Mouse (Mus musculus) myocyte (in vitro differentiated cells): ENCODE data around the gene Creld1.

Experiments
- E2F4 ChIP-seq: IDR thresholded peaks from one replicate; pipeline ENCODE4 v1.6.1; 2011; ENCODE audit warnings: mild to moderate bottlenecking, control low read depth, moderate library complexity; ENCODE audit not compliant: insufficient read depth
- MAX ChIP-seq: IDR thresholded peaks from one replicate; pipeline ENCODE4 v1.6.1; 2011; ENCODE audit warnings: low read depth, mild to moderate bottlenecking, control low read depth
- MYOD1 ChIP-seq, 3 experiments: IDR thresholded peaks; one replicate each; pipeline ENCODE4 v1.6.1; 2011; ENCODE audit warnings: control low read depth in 2 of 3, low read depth in 2 of 3, mild to moderate bottlenecking in 2 of 3, moderate library complexity in 1 of 3; ENCODE audit not compliant: insufficient read length in 2 of 3, control insufficient read depth in 1 of 3
- MYOG ChIP-seq, 3 experiments: IDR thresholded peaks; one replicate each; pipeline ENCODE4 v1.6.1; 2011; ENCODE audit warnings: control low read depth in 2 of 3, low read depth in 2 of 3, mild to moderate bottlenecking in 2 of 3; ENCODE audit not compliant: insufficient read length in 2 of 3, control insufficient read depth in 1 of 3, insufficient read depth in 1 of 3
- POLR2A ChIP-seq: IDR thresholded peaks from one replicate; pipeline ENCODE4 v1.6.1; 2011; ENCODE audit warnings: low read depth, mild to moderate bottlenecking, control low read depth, moderate library complexity; ENCODE audit not compliant: insufficient read length
- TCF12 ChIP-seq: IDR thresholded peaks from one replicate; pipeline ENCODE4 v1.6.1; 2011; ENCODE audit warnings: mild to moderate bottlenecking, control low read depth; ENCODE audit not compliant: poor library complexity, insufficient read depth, severe bottlenecking
- TCF3 ChIP-seq: IDR thresholded peaks from one replicate; pipeline ENCODE4 v1.6.1; 2011; ENCODE audit warnings: low read depth, control low read depth; ENCODE audit not compliant: insufficient read length
- USF1 ChIP-seq: IDR thresholded peaks from one replicate; pipeline ENCODE4 v1.6.1; 2011; ENCODE audit warnings: low read depth, mild to moderate bottlenecking, control low read depth, moderate library complexity

DNA sequence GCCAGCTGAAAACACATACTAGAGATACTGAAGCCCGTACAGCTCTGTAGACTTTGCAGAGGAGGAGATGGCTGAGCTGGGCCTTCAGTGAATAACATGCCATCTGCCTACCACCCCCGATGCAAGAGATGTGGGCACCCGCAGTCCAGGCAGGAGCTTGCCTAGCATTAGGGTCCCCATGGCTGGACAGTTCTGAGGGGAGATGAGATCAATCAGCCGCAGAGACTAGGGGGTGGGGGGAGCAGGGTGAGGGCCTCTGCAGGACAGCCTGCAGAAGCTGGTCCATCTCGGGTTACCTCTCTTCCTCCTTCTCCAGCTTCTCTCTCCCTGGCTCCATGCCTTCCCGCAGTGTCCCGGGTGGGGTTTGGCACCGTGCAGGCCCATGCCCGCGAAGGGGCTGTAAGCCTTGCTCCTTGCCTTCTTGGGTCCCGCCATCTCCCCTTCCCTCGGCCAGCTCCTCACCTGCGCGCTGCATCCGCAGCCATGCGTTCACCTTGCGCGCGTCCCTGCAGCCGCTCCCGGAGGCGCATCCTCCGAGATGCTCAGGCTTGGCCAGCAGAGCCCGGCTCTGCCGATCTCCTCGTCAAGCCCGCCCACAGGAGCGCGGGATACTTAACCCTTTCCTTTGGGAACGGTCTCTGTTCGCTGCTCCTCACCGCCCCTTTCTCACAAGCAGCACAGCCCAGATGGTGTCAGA is 18.4 kb downstream of the Creld1 start, which contains the start of gene Prrt3:
- TF ChIP-seq POLR2A, result no peak
- TF ChIP-seq MAX, result no peak
- no peak for TF ChIP-seq MYOG (IDR thresholded peaks at IDR 0.05; ENCODE audit: control insufficient read depth in 1 of 3, insufficient read depth in 1 of 3, insufficient read length in 2 of 3, low read depth in 2 of 3)
- TF ChIP-seq USF1, result no peak
- TF ChIP-seq TCF3, result no peak
- no peak for TF ChIP-seq E2F4
- TF ChIP-seq MYOD1 (IDR thresholded peaks at IDR 0.05; ENCODE audit: control insufficient read depth in 1 of 3, insufficient read length in 2 of 3, low read depth in 2 of 3), result no peak
- no peak for TF ChIP-seq TCF12
